Mouse (Mus musculus) E14TG2a.4 (cell line): ENCODE data around the gene Stat2.
A peak's percentile ranks its signal among the peaks of the same experiment; 100 is the strongest.

Experiments
- H3K27me3 ChIP-seq: 2 replicates; pipeline ENCODE4 v1.6.1; 2014; ENCODE audit warnings: low read length, control low read depth; ENCODE audit not compliant: insufficient read depth
- H3K36me3 ChIP-seq: 2 replicates; pipeline ENCODE4 v1.6.1; 2014; ENCODE audit warnings: low read length, control low read depth; ENCODE audit not compliant: insufficient read depth
- H3K4me1 ChIP-seq: replicated peaks from 2 replicates; pipeline ENCODE4 v1.6.1; 2014; ENCODE audit warnings: low read depth, low read length, control low read depth
- H3K4me3 ChIP-seq: replicated peaks from 2 replicates; pipeline ENCODE4 v1.5.1; 2014; ENCODE audit warnings: mild to moderate bottlenecking, low read length
- H3K9me3 ChIP-seq: 2 replicates; pipeline ENCODE4 v1.6.1; 2014; ENCODE audit warnings: low read length, control low read depth
- CTCF ChIP-seq: conservative IDR thresholded peaks from 2 replicates; pipeline ENCODE4 v1.5.1; 2014; ENCODE audit warnings: low read length
- NANOG ChIP-seq: IDR thresholded peaks from 2 replicates; pipeline ENCODE4 v1.6.1; 2014; ENCODE audit warnings: borderline replicate concordance, low read length, mixed read lengths
- POU5F1 ChIP-seq: IDR thresholded peaks from 2 replicates; pipeline ENCODE4 v1.6.1; 2014; ENCODE audit warnings: low read length, borderline replicate concordance

Gene Stat2

DNA sequence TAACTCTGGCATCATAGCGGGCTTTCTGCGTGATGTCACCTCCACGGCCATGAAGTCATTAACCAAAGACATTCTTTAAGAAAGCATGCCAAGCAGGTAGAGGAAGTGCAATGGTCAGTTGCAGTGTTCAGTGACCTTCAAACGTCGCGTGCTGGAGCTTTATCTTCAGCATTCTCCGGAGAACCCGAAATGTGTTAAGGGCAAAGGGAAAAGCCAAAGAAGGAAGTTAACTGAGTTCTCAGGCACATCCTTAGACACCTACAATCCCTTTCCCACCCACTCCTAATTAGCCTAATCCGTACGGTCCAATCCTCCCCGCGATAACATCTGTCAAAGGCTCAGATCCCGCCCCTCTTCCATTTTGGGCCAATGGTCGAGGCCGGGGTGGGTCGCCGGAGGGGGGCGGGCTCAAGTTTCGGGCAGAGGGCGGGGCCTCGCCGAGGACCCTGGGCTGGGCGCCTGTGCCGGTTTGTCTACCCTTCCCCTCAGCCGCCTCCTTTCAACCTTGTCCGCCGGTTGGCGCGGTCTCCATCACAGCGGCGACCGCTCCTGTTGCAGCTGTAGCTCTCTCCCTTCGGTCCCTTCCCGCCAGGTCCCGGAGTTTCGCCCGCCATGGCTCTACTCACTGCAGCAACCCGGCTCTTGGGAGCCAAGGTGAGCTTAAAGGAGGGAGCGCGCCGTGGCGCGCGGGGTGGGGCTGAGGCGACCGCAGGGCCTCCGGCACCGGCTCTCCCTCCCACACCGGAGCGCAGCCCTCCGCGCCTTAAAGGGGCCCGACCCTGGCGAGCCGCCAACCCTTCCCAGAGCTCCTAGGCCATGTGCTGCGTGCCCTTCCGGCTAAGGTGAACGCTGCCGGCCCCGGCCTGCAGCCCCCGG is 67.2 kb downstream of the Stat2 start, which contains the start of gene Cs:
TSS of gene Cs (plus strand) at position 429 of the 876 bp plus-strand sequence.
- peak within 1 kb of the TSS; percentile 100 for H3K4me3 ChIP-seq
- no peaks in the 10 kb centered on the region for H3K27me3 ChIP-seq
- no peaks in the 10 kb centered on the region for H3K9me3 ChIP-seq
- peaks cover 51% of the 10 kb centered on the region for H3K4me1 ChIP-seq
- TF ChIP-seq NANOG (no peak), CTCF (no peak), POU5F1 (no peak)
- H3K36me3 ChIP-seq = peaks cover 37% of the 10 kb centered on the region

GRCm38 (mm10) chr10:128338415-128338814 is 68.1 kb downstream of the Stat2 start:
- peaks cover 46% of the 10 kb centered on the region for H3K36me3 ChIP-seq
- peaks cover 59% of the 10 kb centered on the region for H3K4me1 ChIP-seq
- no peaks in the 10 kb centered on the region for H3K9me3 ChIP-seq
- TF ChIP-seq CTCF = no peak
- no peak for TF ChIP-seq POU5F1
- no peak for TF ChIP-seq NANOG
- no peaks in the 10 kb centered on the region for H3K27me3 ChIP-seq
- peak overlapping the region; percentile 100 for H3K4me3 ChIP-seq

DNA sequence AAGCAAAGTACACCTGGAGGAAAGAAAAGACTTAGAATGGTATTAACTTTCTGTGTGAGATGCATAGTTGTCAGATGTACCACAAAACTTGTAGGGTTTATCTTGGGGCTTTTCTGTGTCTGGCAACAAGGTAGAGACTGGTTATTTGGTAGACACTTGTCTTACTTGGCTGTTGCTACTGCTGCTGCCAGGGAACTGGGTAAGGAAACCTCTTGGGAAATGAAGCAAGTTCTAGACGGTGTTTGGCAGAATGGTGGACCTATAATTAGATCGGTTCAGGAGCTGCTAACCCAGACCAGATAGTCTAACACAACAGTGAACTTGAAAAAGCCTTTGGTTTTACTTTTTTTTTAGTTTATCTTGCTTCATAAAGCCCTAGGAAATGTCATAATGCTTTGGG is 68.6 kb downstream of the Stat2 start:
- no peak for TF ChIP-seq CTCF
- no peak for TF ChIP-seq POU5F1
- TF ChIP-seq NANOG = no peak
- peak overlapping the region; percentile 100 for H3K4me3 ChIP-seq
- no peaks in the 10 kb centered on the region for H3K9me3 ChIP-seq
- H3K27me3 ChIP-seq = no peaks in the 10 kb centered on the region
- H3K36me3 ChIP-seq = peaks cover 48% of the 10 kb centered on the region
- peaks cover 65% of the 10 kb centered on the region for H3K4me1 ChIP-seq

GRCm38 (mm10) chr10:128340257-128340656 is 69.9 kb downstream of the Stat2 start:
- Histone ChIP-seq H3K27me3 (no peaks in the 10 kb centered on the region), H3K9me3 (no peaks in the 10 kb centered on the region), H3K4me3 (0 out of 2 replicates have a peak overlapping the region, but pooled peaks have one; percentile 100), H3K4me1 (peaks cover 74% of the 10 kb centered on the region), H3K36me3 (peaks cover 56% of the 10 kb centered on the region)
- TF ChIP-seq NANOG = no peak
- no peak for TF ChIP-seq POU5F1
- peak; percentile 53 for TF ChIP-seq CTCF
